Mouse (Mus musculus) CH12.LX (cell line): ENCODE measurements around the gene Filip1l.

ENCODE experiments used
- CTCF ChIP-seq, 2 experiments: IDR thresholded peaks in 1 of 2; conservative IDR thresholded peaks in 1 of 2; 2 replicates each; pipeline ENCODE4 v1.5.1; 2011 to 2012; ENCODE audit warnings: low read depth in 2 of 2, low read length in 2 of 2, improper control_type of control experiment in 1 of 2, inconsistent platforms in 1 of 2, mild to moderate bottlenecking in 1 of 2, moderate library complexity in 1 of 2
- ELF1 ChIP-seq: IDR thresholded peaks from 2 replicates; pipeline ENCODE4 v1.6.1; 2014; ENCODE audit warnings: low read depth, mild to moderate bottlenecking, inconsistent platforms, low read length, improper control_type of control experiment
- EP300 ChIP-seq: IDR thresholded peaks from 2 replicates; pipeline ENCODE4 v1.6.1; 2011; ENCODE audit warnings: low read length, improper control_type of control experiment
- PAX5 ChIP-seq: IDR thresholded peaks from 2 replicates; pipeline ENCODE4 v1.6.1; 2012; ENCODE audit warnings: low read length, inconsistent platforms, mixed read lengths
- POLR2A ChIP-seq: IDR thresholded peaks from 2 replicates; pipeline ENCODE4 v1.6.1; 2011; ENCODE audit warnings: low read depth, mild to moderate bottlenecking, improper control_type of control experiment, low read length
- UBTF ChIP-seq: IDR thresholded peaks from 2 replicates; pipeline ENCODE4 v1.6.1; 2012; ENCODE audit warnings: low read depth, mild to moderate bottlenecking, inconsistent platforms, low read length, improper control_type of control experiment, moderate library complexity
- USF1 ChIP-seq: IDR thresholded peaks from 2 replicates; pipeline ENCODE4 v1.6.1; 2014; ENCODE audit warnings: low read depth, mild to moderate bottlenecking, inconsistent platforms, low read length, improper control_type of control experiment
- ZKSCAN1 ChIP-seq: IDR thresholded peaks from 2 replicates; pipeline ENCODE4 v1.6.1; 2012; ENCODE audit warnings: low read depth, inconsistent platforms, low read length, improper control_type of control experiment, borderline replicate concordance

GRCm38 (mm10) chr16:57353932-57354331 is 1.0 kb downstream of the Filip1l start:
- TF ChIP-seq POLR2A (no peak), CTCF (conservative IDR thresholded peaks at IDR 0.05 in 1 of 2, IDR thresholded peaks at IDR 0.05 in 1 of 2; ENCODE audit: low read depth in 2 of 2, low read length in 2 of 2) (no peak), ELF1 (no peak), ZKSCAN1 (no peak), PAX5 (no peak), EP300 (no peak), UBTF (no peak), USF1 (no peak)
